Comparison of ENCODE assay signal across 18 mouse cellular contexts in the genomic region with DNA sequence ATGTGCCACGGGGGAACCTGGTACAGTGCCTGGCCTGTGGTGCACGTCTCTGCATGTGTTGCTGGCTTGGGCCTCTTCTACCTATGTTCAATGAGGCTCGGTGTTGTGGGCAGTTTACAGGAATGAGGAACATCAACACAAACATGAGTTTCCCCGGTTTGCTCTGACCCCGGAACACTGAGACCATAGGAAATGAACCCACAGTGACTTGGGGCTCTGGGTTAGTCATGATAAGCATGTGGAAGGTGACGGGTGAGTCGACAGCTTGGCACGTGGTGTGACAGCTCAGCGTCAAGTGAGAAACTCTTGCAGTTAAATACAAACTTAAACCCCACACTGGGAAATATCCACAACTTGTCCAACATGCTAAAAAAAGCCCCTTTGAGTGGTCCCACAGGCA.
A peak's percentile ranks its signal among the peaks of the same experiment; 100 is the strongest.
DNase-seq lines count a peak whose midpoint lies in the region; ATAC-seq and TF ChIP-seq lines count a peak whose summit lies in the region.
"Had no signal": no experiment of that assay in that cellular context is flagged by ENCODE, and none has a peak within 500 bp of the region (broad histone marks: within the 10 kb centered on the region; RNA-seq: fewer than 3 reads in every experiment).

No protein-coding gene starts in this region.

- intact Hi-C loops in left cerebral cortex, adult 2 months (cut with DNase I), result no loop called here
- intact Hi-C loops in left cerebral cortex, postnatal 4 days (cut with DNase I), result no loop called here

- peak; percentile 51 for ATAC-seq in megakaryocyte, adult 5-6 weeks (ENCODE audit: poor library complexity, severe bottlenecking)
- ATAC-seq: forebrain, postnatal 0 days; intestine, postnatal 0 days; midbrain, embryonic 16.5 days had no signal

- no peak for TF ChIP-seq CTCF in left cerebral cortex, adult 2 months (IDR thresholded peaks at IDR 0.05)

- no peak for DNase-seq in left cerebral cortex, adult 2 months (ENCODE audit: extremely low spot score in 1 of 2, low spot score in 2 of 2)
- no peak for DNase-seq in left cerebral cortex, postnatal 4 days
- DNase-seq in NIH3T3 (ENCODE audit: low read depth), result peak; percentile 65
- DNase-seq in splenic B cell, adult 2 months (ENCODE audit: low read depth, low spot score), result peak; percentile 20
- DNase-seq in yolk sac, embryonic 10.5 days (ENCODE audit: low spot score), result no peak
- no peak for DNase-seq in kidney, adult 11 months
- DNase-seq: cerebellum, postnatal 14 days; forebrain, postnatal 0 days; gastrocnemius, postnatal 25 days; kidney, postnatal 36 days; lung, postnatal 4 days; thymus, postnatal 14 days had no signal

- H3K4me3 ChIP-seq in left cerebral cortex, adult 2 months, result no peak overlapping the region
- H3K4me3 ChIP-seq: limb, embryonic 13.5 days; stomach, embryonic 15.5 days had no signal

- no peaks in the 10 kb centered on the region for H3K27me3 ChIP-seq in splenic B cell, adult 2 months (ENCODE audit: control insufficient read depth, insufficient read depth, low read length, poor library complexity, severe bottlenecking)
- H3K27me3 ChIP-seq: CH12.LX; stomach, embryonic 15.5 days had no signal

- H3K27ac ChIP-seq in left cerebral cortex, adult 2 months, result peak overlapping the region; percentile 16; the same call in 1 of the 2 replicates
- H3K27ac ChIP-seq: limb, embryonic 13.5 days; stomach, embryonic 15.5 days had no signal

- peaks cover 10% of the 10 kb centered on the region for H3K36me3 ChIP-seq in splenic B cell, adult 2 months (ENCODE audit: control insufficient read depth, insufficient read depth, low read length, poor library complexity, severe bottlenecking)
- H3K36me3 ChIP-seq: limb, embryonic 13.5 days; stomach, embryonic 15.5 days had no signal

Comparison
In these comparisons a context has a peak if more than half of its experiments do, and no peak if none do; other contexts are left out.
1. DNase-seq: peak in NIH3T3 (single experiment) and splenic B cell, adult 2 months (single experiment); none in left cerebral cortex, adult 2 months (0 of 2), left cerebral cortex, postnatal 4 days (single experiment), yolk sac, embryonic 10.5 days (single experiment) and kidney, adult 11 months (single experiment).